Mouse (Mus musculus) MEL (cell line): Measurements from ENCODE around the gene Gm10271.

Experiments used
- CTCF ChIP-seq, 3 experiments: IDR thresholded peaks in 2 of 3; conservative IDR thresholded peaks in 1 of 3; 2 replicates each; pipeline ENCODE4 v1.5.1; 2011 to 2012; ENCODE audit warnings: low read length in 3 of 3, low read depth in 2 of 3, mild to moderate bottlenecking in 2 of 3, improper control_type of control experiment in 1 of 3, inconsistent platforms in 1 of 3, mixed read lengths in 1 of 3, moderate library complexity in 1 of 3; ENCODE audit not compliant: control insufficient read depth in 1 of 3, insufficient read depth in 1 of 3, poor library complexity in 1 of 3, severe bottlenecking in 1 of 3
- EP300 ChIP-seq, 2 experiments: IDR thresholded peaks; 2 replicates each; pipeline ENCODE4 v1.6.1; 2011; ENCODE audit warnings: improper control_type of control experiment in 2 of 2, low read length in 2 of 2, low read depth in 1 of 2, mild to moderate bottlenecking in 1 of 2
- MAZ ChIP-seq: IDR thresholded peaks from 2 replicates; pipeline ENCODE4 v1.6.1; 2012; ENCODE audit warnings: low read depth, mild to moderate bottlenecking, inconsistent platforms, low read length, improper control_type of control experiment
- MEF2A ChIP-seq: IDR thresholded peaks from 2 replicates; pipeline ENCODE4 v1.6.1; 2014; ENCODE audit warnings: low read depth, mild to moderate bottlenecking, inconsistent platforms, low read length, improper control_type of control experiment; ENCODE audit not compliant: poor library complexity, insufficient replicate concordance, severe bottlenecking; ENCODE audit errors: extremely low read depth
- POLR2A ChIP-seq, 2 experiments: IDR thresholded peaks; 2 replicates each; pipeline ENCODE4 v1.6.1; 2011 to 2012; ENCODE audit warnings: low read length in 2 of 2, mild to moderate bottlenecking in 2 of 2, control low read depth in 1 of 2, improper control_type of control experiment in 1 of 2, low read depth in 1 of 2, moderate library complexity in 1 of 2; ENCODE audit not compliant: control insufficient read depth in 1 of 2, insufficient read depth in 1 of 2, poor library complexity in 1 of 2
- TCF12 ChIP-seq: IDR thresholded peaks from 2 replicates; pipeline ENCODE4 v1.6.1; 2014; ENCODE audit warnings: low read depth, mild to moderate bottlenecking, inconsistent platforms, low read length, improper control_type of control experiment, moderate library complexity
- UBTF ChIP-seq: IDR thresholded peaks from 2 replicates; pipeline ENCODE4 v1.6.1; 2012; ENCODE audit warnings: low read depth, mild to moderate bottlenecking, inconsistent platforms, low read length, improper control_type of control experiment, moderate library complexity, borderline replicate concordance; ENCODE audit not compliant: insufficient read depth
- ZKSCAN1 ChIP-seq: IDR thresholded peaks from 2 replicates; pipeline ENCODE4 v1.6.1; 2012; ENCODE audit warnings: low read depth, mild to moderate bottlenecking, inconsistent platforms, low read length, improper control_type of control experiment, moderate library complexity

DNA sequence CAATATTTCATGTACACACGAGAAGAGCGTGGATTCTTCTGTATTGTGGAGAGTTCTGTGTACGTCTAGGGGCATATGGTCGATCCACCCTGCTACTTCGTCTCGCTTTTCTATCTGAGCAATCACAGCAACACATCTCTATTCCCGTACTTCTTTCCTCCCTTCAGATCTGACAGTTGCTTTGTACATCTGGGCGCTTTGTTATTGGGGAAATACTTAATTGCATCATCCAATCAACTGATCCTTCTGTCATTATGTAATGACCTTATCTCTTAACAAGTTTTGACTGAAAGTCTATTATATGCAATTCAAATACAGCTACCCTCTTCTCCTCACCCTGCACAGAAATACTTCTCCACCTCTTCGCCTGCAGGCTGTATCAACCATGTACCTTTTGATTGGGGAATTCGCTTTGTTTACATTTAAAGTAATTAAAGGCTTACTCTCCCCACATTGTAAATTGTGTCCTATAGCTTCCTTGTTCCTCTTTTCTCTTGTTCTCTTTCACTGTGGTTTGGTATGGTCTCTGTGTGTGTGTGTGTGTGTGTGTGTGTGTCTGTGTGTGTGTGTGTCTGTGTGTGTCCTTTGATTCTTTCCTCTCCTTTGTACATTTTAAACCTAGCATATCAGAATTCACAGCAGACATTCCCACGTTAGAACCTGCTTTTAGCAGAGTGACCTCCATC is 45.8 kb downstream of the Gm10271 start:
- TF ChIP-seq POLR2A (IDR thresholded peaks at IDR 0.05; ENCODE audit: control insufficient read depth in 1 of 2, insufficient read depth in 1 of 2, low read depth in 1 of 2, low read length in 2 of 2, poor library complexity in 1 of 2) (no peak), TCF12 (no peak), EP300 (IDR thresholded peaks at IDR 0.05; ENCODE audit: low read depth in 1 of 2, low read length in 2 of 2) (no peak), CTCF (IDR thresholded peaks at IDR 0.05 in 2 of 3, conservative IDR thresholded peaks at IDR 0.05 in 1 of 3; ENCODE audit: control insufficient read depth in 1 of 3, insufficient read depth in 1 of 3, low read depth in 2 of 3, low read length in 3 of 3, poor library complexity in 1 of 3, severe bottlenecking in 1 of 3) (no peak), MEF2A (no peak), MAZ (no peak), UBTF (no peak), ZKSCAN1 (no peak)
